Mouse (Mus musculus): ENCODE results near the gene Eif6. TPM values are rescaled to one million over a fixed set of nuclear protein-coding genes. Genes with fewer than 3 reads are reported as not detected.
"Not testable (repeated sequence)": the region's sequence is repeated elsewhere in the genome, so short reads cannot be mapped to it uniquely, and the experiment has no call there.

Eif6 gene
- polyA plus RNA-seq, 1 experiment from 2014 or later: 215 TPM

GRCm38 (mm10) chr2:155848291-155848690 lies 21.6 kb upstream of the Eif6 start:
- no peaks in the 10 kb centered on the region for H3K4me1 ChIP-seq
- H3K36me3 ChIP-seq: peaks cover 77% of the 10 kb centered on the region
- WGBS: 38% methylated on average over 6 of the region's 6 CpGs
- H3K27ac ChIP-seq: no peak overlapping the region
- H3K9me3 ChIP-seq: no peaks in the 10 kb centered on the region
- H3K4me3 ChIP-seq: no peak overlapping the region
- peak; percentile 88 for DNase-seq (ENCODE audit: low spot score)
- no peaks in the 10 kb centered on the region for H3K27me3 ChIP-seq (ENCODE audit: insufficient read depth, poor library complexity, severe bottlenecking)

GRCm38 (mm10) chr2:155846930-155847329 lies 20.2 kb upstream of the Eif6 start:
- 84% methylated on average over 8 of the region's 8 CpGs for WGBS
- no peak overlapping the region for H3K27ac ChIP-seq
- H3K4me3 ChIP-seq: no peak overlapping the region
- no peak for DNase-seq (ENCODE audit: low spot score)
- no peaks in the 10 kb centered on the region for H3K27me3 ChIP-seq (ENCODE audit: insufficient read depth, poor library complexity, severe bottlenecking)
- H3K9me3 ChIP-seq: no peaks in the 10 kb centered on the region
- peaks cover 66% of the 10 kb centered on the region for H3K36me3 ChIP-seq
- no peaks in the 10 kb centered on the region for H3K4me1 ChIP-seq

GRCm38 (mm10) chr2:155838961-155839360 lies 12.2 kb upstream of the Eif6 start:
- H3K36me3 ChIP-seq: no peaks in the 10 kb centered on the region
- no peak overlapping the region for H3K27ac ChIP-seq
- no peak overlapping the region for H3K4me3 ChIP-seq
- DNase-seq (ENCODE audit: low spot score): no peak
- WGBS: 71% methylated on average over 4 of the region's 4 CpGs
- no peaks in the 10 kb centered on the region for H3K4me1 ChIP-seq
- no peaks in the 10 kb centered on the region for H3K9me3 ChIP-seq
- peaks cover 18% of the 10 kb centered on the region for H3K27me3 ChIP-seq (ENCODE audit: insufficient read depth, poor library complexity, severe bottlenecking)

- H3K4me3 ChIP-seq: no peak overlapping the region
- no peaks in the 10 kb centered on the region for H3K36me3 ChIP-seq
- WGBS: 61% methylated on average over 3 of the region's 3 CpGs
- no peak overlapping the region for H3K27ac ChIP-seq
- H3K4me1 ChIP-seq: no peaks in the 10 kb centered on the region
- no peak for DNase-seq (ENCODE audit: low spot score)
- peaks cover 25% of the 10 kb centered on the region for H3K27me3 ChIP-seq (ENCODE audit: insufficient read depth, poor library complexity, severe bottlenecking)
- H3K9me3 ChIP-seq: no peaks in the 10 kb centered on the region
Observed at GRCm38 (mm10) chr2:155837961-155838360, 11.2 kb upstream of the Eif6 start.

- Histone ChIP-seq H3K4me1 (no peaks in the 10 kb centered on the region), H3K36me3 (no peaks in the 10 kb centered on the region), H3K9me3 (no peaks in the 10 kb centered on the region), H3K27me3 (ENCODE audit: insufficient read depth, poor library complexity, severe bottlenecking) (peaks cover 21% of the 10 kb centered on the region), H3K27ac (no peak within 1 kb of the TSS), H3K4me3 (no peak within 1 kb of the TSS)
- 53% methylated on average over 9 of the region's 9 CpGs for WGBS
- DNase-seq (ENCODE audit: low spot score): no peak
Observed at GRCm38 (mm10) chr2:155834732-155835131, 8.0 kb upstream of the Eif6 start, which contains the start of gene Fam83c. Gene Fam83c (minus strand): TSS chr2:155834854.

GRCm38 (mm10) chr2:155832087-155832486 lies 5.4 kb upstream of the Eif6 start:
- not testable (repeated sequence) for DNase-seq (ENCODE audit: low spot score)

GRCm38 (mm10) chr2:155831302-155831701 lies 4.6 kb upstream of the Eif6 start:
- Histone ChIP-seq H3K27ac (no peak overlapping the region), H3K4me1 (peaks cover 13% of the 10 kb centered on the region), H3K9me3 (no peaks in the 10 kb centered on the region), H3K4me3 (no peak overlapping the region), H3K27me3 (ENCODE audit: insufficient read depth, poor library complexity, severe bottlenecking) (peaks cover 21% of the 10 kb centered on the region), H3K36me3 (no peaks in the 10 kb centered on the region)
- no peak for DNase-seq (ENCODE audit: low spot score)
- WGBS: 57% methylated on average over 9 of the region's 9 CpGs

More at GRCm38 (mm10) chr2:155832087-155832486, 5.4 kb upstream of the Eif6 start:
- H3K27ac ChIP-seq, H3K4me3 ChIP-seq, H3K36me3 ChIP-seq, H3K9me3 ChIP-seq, H3K4me1 ChIP-seq: not testable (repeated sequence)
- peaks cover 21% of the 10 kb centered on the region for H3K27me3 ChIP-seq (ENCODE audit: insufficient read depth, poor library complexity, severe bottlenecking)
- WGBS: 58% methylated on average over 1 of the region's 1 CpGs

- Histone ChIP-seq H3K4me1 (peaks cover 15% of the 10 kb centered on the region), H3K27me3 (ENCODE audit: insufficient read depth, poor library complexity, severe bottlenecking) (peaks cover 21% of the 10 kb centered on the region), H3K36me3 (no peaks in the 10 kb centered on the region), H3K27ac (no peak overlapping the region), H3K9me3 (no peaks in the 10 kb centered on the region), H3K4me3 (no peak overlapping the region)
- WGBS: 87% methylated on average over 8 of the region's 8 CpGs
- no peak for DNase-seq (ENCODE audit: low spot score)
Observed at GRCm38 (mm10) chr2:155830841-155831240, 4.1 kb upstream of the Eif6 start.

GRCm38 (mm10) chr2:155825904-155826629 lies 658 bp downstream of the Eif6 start:
- peaks cover 29% of the 10 kb centered on the region for H3K36me3 ChIP-seq
- 1% methylated on average over 52 of the region's 52 CpGs for WGBS

GRCm38 (mm10) chr2:155823722-155824121 lies 3.0 kb downstream of the Eif6 start:
- Histone ChIP-seq H3K4me1 (peaks cover 34% of the 10 kb centered on the region), H3K36me3 (peaks cover 48% of the 10 kb centered on the region), H3K4me3 (no peak overlapping the region), H3K9me3 (no peaks in the 10 kb centered on the region), H3K27ac (no peak overlapping the region), H3K27me3 (ENCODE audit: insufficient read depth, poor library complexity, severe bottlenecking) (no peaks in the 10 kb centered on the region)
- WGBS: over 99% methylated on average over 8 of the region's 8 CpGs
- no peak for DNase-seq (ENCODE audit: low spot score)

More at GRCm38 (mm10) chr2:155825904-155826629, 658 bp downstream of the Eif6 start:
- Histone ChIP-seq H3K27ac (peak overlapping the region; percentile 92), H3K4me3 (peak overlapping the region; percentile 92), H3K4me1 (peaks cover 23% of the 10 kb centered on the region), H3K9me3 (no peaks in the 10 kb centered on the region), H3K27me3 (ENCODE audit: insufficient read depth, poor library complexity, severe bottlenecking) (no peaks in the 10 kb centered on the region; the same call in 1 of the 2 replicates)
- DNase-seq (ENCODE audit: low spot score): no peak

- Histone ChIP-seq H3K27ac (no peak overlapping the region), H3K36me3 (peaks cover 48% of the 10 kb centered on the region), H3K4me3 (no peak overlapping the region), H3K9me3 (no peaks in the 10 kb centered on the region), H3K27me3 (ENCODE audit: insufficient read depth, poor library complexity, severe bottlenecking) (peaks cover 7% of the 10 kb centered on the region), H3K4me1 (peaks cover 29% of the 10 kb centered on the region)
- DNase-seq (ENCODE audit: low spot score): no peak
- 90% methylated on average over 5 of the region's 5 CpGs for WGBS
Observed at GRCm38 (mm10) chr2:155820779-155821178, 5.9 kb downstream of the Eif6 start.

GRCm38 (mm10) chr2:155819449-155820251 lies 7.1 kb downstream of the Eif6 start:
- peaks cover 48% of the 10 kb centered on the region for H3K36me3 ChIP-seq
- H3K4me1 ChIP-seq: peaks cover 21% of the 10 kb centered on the region
- H3K9me3 ChIP-seq: no peaks in the 10 kb centered on the region
- WGBS: 58% methylated on average over 6 of the region's 6 CpGs
- peak overlapping the region; percentile 75 for H3K4me3 ChIP-seq
- H3K27ac ChIP-seq: peak overlapping the region; percentile 89; the same call in 1 of the 2 replicates
- peaks cover 10% of the 10 kb centered on the region for H3K27me3 ChIP-seq (ENCODE audit: insufficient read depth, poor library complexity, severe bottlenecking)
- no peak for DNase-seq (ENCODE audit: low spot score)

GRCm38 (mm10) chr2:155819392-155819448 lies 7.5 kb downstream of the Eif6 start, which contains the start of gene BC029722:
Gene BC029722 (minus strand): TSS chr2:155819426.
- peaks cover 10% of the 10 kb centered on the region for H3K27me3 ChIP-seq (ENCODE audit: insufficient read depth, poor library complexity, severe bottlenecking)
- H3K27ac ChIP-seq: peak within 1 kb of the TSS; percentile 89
- no peak for DNase-seq (ENCODE audit: low spot score)
- no peaks in the 10 kb centered on the region for H3K9me3 ChIP-seq
- peaks cover 48% of the 10 kb centered on the region for H3K36me3 ChIP-seq
- H3K4me3 ChIP-seq: peak within 1 kb of the TSS; percentile 75
- peaks cover 21% of the 10 kb centered on the region for H3K4me1 ChIP-seq

All from heart, embryonic 10.5 days (tissue).